Mouse (Mus musculus): ENCODE results near the gene Smg9. TPM values are rescaled to one million over a fixed set of nuclear protein-coding genes. Genes with fewer than 3 reads are reported as not detected.
A peak's percentile ranks its signal among the peaks of the same experiment; 100 is the strongest.

The Smg9 gene
- total RNA-seq, 2 experiments from 2014 or later, result 9.4 to 10.2 TPM

GRCm38 (mm10) chr7:24373538-24374379 is 25.7 kb upstream of the Smg9 start:
- DNase-seq, result peak; percentile 52 to 54

GRCm38 (mm10) chr7:24376456-24376855 is 23.0 kb upstream of the Smg9 start:
- intact Hi-C loops (cut with DNase I), result no loop called here
- no peak for DNase-seq

More at GRCm38 (mm10) chr7:24373538-24374379, 25.7 kb upstream of the Smg9 start:
- intact Hi-C loops (cut with DNase I), result no loop called here

- peak; percentile 39 to 49 for DNase-seq
- intact Hi-C loops (cut with DNase I), result no loop called here
These were observed 22.1 kb upstream of the Smg9 start for GRCm38 (mm10) chr7:24377091-24377865.

DNA sequence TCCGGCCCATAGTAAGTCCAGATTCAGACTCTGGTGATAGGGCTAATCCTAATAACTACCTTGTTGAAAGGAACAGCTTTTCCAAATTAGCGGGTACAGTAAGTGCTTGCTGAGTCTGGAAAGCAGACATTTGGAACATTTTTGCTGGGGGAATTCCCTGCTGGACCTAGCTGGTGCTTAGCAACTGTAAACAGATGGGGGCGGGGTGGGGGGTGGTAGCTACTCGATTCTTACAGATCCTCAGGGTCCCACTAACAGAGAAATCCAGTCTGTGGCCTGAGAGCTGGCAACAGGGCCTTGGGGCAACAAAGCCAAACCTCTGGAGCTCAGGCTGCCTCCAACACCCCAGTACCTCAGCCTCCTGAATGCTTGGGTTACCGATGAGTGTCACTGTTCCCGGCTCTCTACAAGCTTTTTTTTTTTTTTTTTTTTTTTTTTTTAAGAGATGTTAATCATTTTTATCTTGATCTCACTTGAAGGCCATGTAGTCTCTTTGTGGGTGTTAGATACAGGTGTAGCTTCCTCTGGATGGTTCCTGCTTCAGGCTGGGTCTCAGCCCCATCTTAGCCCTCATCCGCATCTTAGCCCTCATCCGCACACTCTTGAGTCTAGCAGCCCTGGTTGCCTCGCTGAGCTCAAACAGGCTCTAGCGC is 21.2 kb upstream of the Smg9 start:
- DNase-seq, result no peak
- intact Hi-C loops (cut with DNase I), result no loop called here

GRCm38 (mm10) chr7:24379934-24380333 is 19.5 kb upstream of the Smg9 start:
- no peak for DNase-seq
- intact Hi-C loops (cut with DNase I), result no loop called here

- intact Hi-C loops (cut with DNase I), result no loop called here
- no peak for DNase-seq
These were observed 19.0 kb upstream of the Smg9 start for GRCm38 (mm10) chr7:24380370-24380769.

GRCm38 (mm10) chr7:24382730-24383372 is 16.6 kb upstream of the Smg9 start:
- DNase-seq, result no peak
- intact Hi-C loops (cut with DNase I), result no loop called here

- DNase-seq, result no peak
- intact Hi-C loops (cut with DNase I), result no loop called here
These were observed 15.3 kb upstream of the Smg9 start for GRCm38 (mm10) chr7:24384070-24384469.

- DNase-seq, result peak; percentile 72 to 76
- intact Hi-C loops (cut with DNase I), result loop anchor here (1.0 to 5.0 kb wide), 3 partner anchors 20 to 418 kb away; no protein-coding TSS in a partner anchor
These were observed 14.6 kb upstream of the Smg9 start for GRCm38 (mm10) chr7:24384827-24385226.

DNA sequence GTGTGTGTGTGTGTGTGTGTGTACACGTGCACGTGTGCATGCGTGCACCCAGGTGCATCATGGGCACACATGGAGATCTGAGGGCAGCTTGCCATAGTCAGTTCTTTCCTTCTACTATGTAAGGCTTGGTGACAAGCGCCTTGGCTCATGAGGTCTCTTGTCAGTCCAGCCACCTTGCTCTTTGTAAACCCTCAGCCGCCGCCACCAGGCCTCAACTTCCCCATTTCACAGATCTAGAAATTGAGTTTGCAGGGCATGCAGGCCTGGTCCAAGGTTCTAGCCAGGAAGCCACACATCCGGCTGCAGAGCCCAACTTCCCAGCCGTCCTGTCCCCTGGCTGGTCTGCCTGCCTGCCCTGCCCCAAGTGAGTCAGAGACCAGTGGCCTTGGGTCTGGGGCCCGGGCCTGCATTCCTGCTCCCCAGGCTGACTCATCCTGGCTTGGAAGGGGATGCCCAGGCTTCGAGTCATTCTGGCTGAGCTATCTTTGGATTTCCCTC is 12.3 kb upstream of the Smg9 start:
- DNase-seq, result peak; percentile 25 to 33
- intact Hi-C loops (cut with DNase I), result loop anchor here (5.0 kb wide), 1 partner anchor 420 kb away; no protein-coding TSS in a partner anchor

DNA sequence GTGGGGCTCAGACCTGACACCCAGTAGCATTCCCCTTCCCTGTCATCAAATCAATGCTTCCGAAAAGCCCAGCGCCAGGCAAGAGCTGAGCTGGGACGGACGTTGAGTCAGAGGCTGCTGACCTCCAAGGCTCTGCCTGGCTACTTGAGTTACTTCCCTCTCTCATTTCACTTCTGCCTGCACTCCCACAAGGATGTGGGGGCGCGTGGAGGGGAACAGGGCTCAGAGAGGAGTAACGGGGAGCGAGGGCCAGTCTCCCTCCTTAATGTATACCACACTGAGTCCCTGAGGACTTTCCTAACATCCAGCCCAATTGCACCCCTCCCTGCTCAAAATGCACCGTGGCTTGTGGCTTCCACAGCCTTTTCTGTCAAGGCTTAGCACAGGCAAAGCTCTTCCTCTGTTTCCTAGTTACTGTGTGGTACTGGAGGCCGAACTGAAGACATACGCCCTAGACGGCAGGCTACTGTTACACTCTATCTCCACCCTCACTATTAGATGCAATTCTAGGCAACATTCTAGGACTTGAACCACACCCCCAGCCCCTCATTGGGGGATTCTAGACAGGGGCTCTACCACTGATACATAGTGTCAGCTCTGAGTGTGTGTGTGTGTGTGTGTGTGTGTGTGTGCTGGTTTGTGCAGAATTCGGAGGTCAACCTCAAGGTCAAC is 9.8 kb upstream of the Smg9 start:
- intact Hi-C loops (cut with DNase I), result loop anchor here (5.0 kb wide), 1 partner anchor 422 kb away; no protein-coding TSS in a partner anchor
- DNase-seq, result no peak

GRCm38 (mm10) chr7:24390512-24390911 is 8.9 kb upstream of the Smg9 start:
- no peak for DNase-seq
- intact Hi-C loops (cut with DNase I), result no loop called here

DNA sequence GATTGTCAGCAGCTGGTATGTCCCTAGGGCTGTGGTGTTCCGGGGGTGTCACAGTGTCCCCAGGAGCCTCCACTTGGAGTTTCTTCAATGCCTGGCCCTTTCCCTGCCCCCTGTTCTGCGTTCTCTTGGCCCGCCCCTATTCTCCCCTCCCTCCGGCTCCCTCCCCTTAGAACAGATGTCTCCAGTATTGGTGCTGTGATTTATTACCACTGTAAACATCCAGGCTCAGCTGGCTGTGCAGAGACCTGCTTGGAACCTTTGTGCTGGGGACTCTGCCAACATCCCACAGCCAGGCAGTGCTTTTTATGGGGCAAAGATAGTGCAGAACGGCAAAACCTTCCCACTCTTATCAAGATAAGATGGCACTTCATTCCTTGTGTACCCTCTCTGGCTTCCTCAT is 8.3 kb upstream of the Smg9 start:
- intact Hi-C loops (cut with DNase I), result no loop called here
- no peak for DNase-seq

- intact Hi-C loops (cut with DNase I), result no loop called here
- no peak for DNase-seq
These were observed 7.7 kb upstream of the Smg9 start for GRCm38 (mm10) chr7:24391687-24392086.

DNA sequence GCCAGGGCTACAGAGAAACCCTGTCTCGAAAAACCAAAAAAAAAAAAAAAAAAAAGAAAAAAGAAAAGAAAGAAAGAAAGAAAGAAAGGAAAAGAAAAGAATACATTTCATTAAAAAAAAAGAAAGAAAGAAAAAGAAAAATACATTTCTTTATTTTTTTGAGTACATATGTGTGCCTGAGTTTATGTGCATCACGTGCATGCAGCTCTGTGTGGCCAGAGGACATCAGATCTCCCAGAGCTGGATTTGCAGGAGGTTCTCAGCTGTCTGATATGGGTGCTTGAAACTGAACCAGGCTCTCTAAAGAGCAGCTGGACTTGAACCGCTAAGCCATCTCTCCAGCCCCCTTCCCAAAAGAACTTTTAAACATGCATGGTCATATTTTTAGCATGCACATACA is 5.4 kb upstream of the Smg9 start:
- no peak for DNase-seq
- intact Hi-C loops (cut with DNase I), result no loop called here

DNA sequence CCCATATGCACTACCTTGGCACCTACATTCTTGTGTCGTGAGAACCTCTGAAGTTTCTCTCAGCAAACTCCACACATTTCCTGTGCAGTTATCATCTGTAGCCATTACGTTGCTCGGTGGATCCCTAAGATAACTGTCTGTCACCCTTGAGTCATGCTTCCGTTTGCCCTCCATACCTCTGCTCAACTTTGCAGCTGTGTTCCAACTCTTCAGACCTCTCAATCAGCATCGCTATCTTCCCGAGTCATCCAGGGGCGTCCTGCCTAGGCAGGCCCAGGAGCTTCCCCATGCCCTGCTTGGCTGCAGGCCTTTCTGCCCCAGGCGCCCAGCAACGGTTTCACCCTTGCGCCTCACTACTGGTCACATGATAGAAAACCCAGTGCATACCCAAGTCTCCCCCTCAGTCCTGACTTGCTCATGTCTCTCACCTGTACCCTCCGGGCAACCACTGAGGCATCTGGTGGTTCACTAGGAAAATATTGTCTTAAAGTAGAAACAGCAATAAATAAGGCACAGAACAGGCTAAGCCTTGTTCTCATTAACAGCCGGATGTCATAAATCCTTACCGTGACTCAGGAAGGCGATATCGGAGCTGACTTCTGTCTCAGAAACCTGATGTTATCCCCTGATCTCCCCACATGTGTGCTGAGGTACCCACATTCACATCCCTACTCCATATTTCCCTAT is 4.8 kb upstream of the Smg9 start:
- DNase-seq, result no peak
- intact Hi-C loops (cut with DNase I), result no loop called here

DNA sequence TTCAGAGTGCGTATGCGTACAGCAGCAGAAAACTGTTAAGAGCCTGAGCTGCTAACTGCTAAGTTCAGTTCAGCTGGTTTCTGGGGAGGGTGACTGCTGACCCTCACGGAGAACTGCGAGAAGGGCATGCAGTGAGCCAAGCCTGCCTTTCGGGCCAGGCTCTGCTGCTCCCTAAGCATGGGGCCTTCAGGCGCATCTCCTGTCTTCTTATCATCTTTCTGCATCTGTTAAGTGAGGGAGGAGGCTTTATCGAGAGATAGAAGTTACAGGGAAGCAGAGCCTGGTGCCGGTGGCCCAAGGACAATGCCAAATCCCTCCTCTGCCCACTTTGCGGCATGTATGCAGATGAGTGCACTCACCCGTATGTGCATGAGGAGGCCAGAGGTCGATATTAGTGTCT is 2.6 kb upstream of the Smg9 start:
- intact Hi-C loops (cut with DNase I), result no loop called here
- no peak for DNase-seq

- intact Hi-C loops (cut with DNase I), result no loop called here
- DNase-seq, result no peak
These were observed 980 bp upstream of the Smg9 start for GRCm38 (mm10) chr7:24398364-24398913.

GRCm38 (mm10) chr7:24400082-24400452 is 648 bp downstream of the Smg9 start:
- intact Hi-C loops (cut with DNase I), result loop anchor here (5.0 kb wide), 2 partner anchors 83 to 313 kb away; partner anchors contain the start of gene Zfp94
- no peak for DNase-seq

Measured in heart, postnatal 14 days (tissue).